Mouse (Mus musculus) limb, embryonic 14.5 days (tissue): Measurements from ENCODE around the gene Tnnc1. TPM values are rescaled to one million over a fixed set of nuclear protein-coding genes. Genes with fewer than 3 reads are reported as not detected.

Experiments used
- ATAC-seq: fragments of 200-750 bp; cut with Nextera tagmentation; 2 replicates; pipeline ENCODE4 v1.8.0; 2017; ENCODE audit warnings: low read depth, moderate number of reproducible peaks, moderate TSS enrichment; ENCODE audit not compliant: low FRiP score
- DNase-seq: peaks from one replicate; pipeline ENCODE4 v3.0.0-alpha.2; 2015; ENCODE audit warnings: low spot score
- H3K27ac ChIP-seq: fragments of 300-500 bp; sonication (generic); replicated peaks from 2 replicates; pipeline ENCODE4 v1.5.1; 2014; ENCODE audit warnings: low read depth, mild to moderate bottlenecking, low read length, moderate library complexity, mixed read lengths
- H3K27me3 ChIP-seq: fragments of 300-500 bp; sonication (generic); 2 replicates; pipeline ENCODE4 v1.6.1; 2014; ENCODE audit warnings: low read length, mixed read lengths; ENCODE audit not compliant: control insufficient read depth, insufficient read depth
- H3K36me3 ChIP-seq: fragments of 300-500 bp; sonication (generic); 2 replicates; pipeline ENCODE4 v1.6.1; 2014; ENCODE audit warnings: mild to moderate bottlenecking, low read length, moderate library complexity, mixed read lengths; ENCODE audit not compliant: control insufficient read depth, insufficient read depth
- H3K4me1 ChIP-seq: fragments of 300-500 bp; sonication (generic); 2 replicates; pipeline ENCODE4 v1.6.1; 2014; ENCODE audit warnings: antibody characterized with exemption, low read length, mixed read lengths; ENCODE audit not compliant: control insufficient read depth, insufficient read depth
- H3K4me2 ChIP-seq: fragments of 300-500 bp; sonication (generic); replicated peaks from 2 replicates; pipeline ENCODE4 v1.6.1; 2014; ENCODE audit warnings: low read depth, mild to moderate bottlenecking, low read length, moderate library complexity; ENCODE audit not compliant: severe bottlenecking
- H3K4me3 ChIP-seq: fragments of 300-500 bp; sonication (generic); replicated peaks from 2 replicates; pipeline ENCODE4 v1.5.1; 2014; ENCODE audit warnings: low read length
- H3K9ac ChIP-seq: fragments of 300-500 bp; sonication (generic); 2 replicates; pipeline ENCODE4 v1.6.1; 2014; ENCODE audit warnings: mild to moderate bottlenecking, low read depth, low read length, moderate library complexity; ENCODE audit not compliant: severe bottlenecking
- H3K9me3 ChIP-seq: fragments of 300-500 bp; sonication (generic); 2 replicates; pipeline ENCODE4 v1.6.1; 2016; ENCODE audit warnings: low read length; ENCODE audit not compliant: control insufficient read depth
- POLR2A ChIP-seq: fragments of 200-500 bp; IDR thresholded peaks from 2 replicates; pipeline ENCODE4 v1.8.0; 2012; ENCODE audit warnings: inconsistent platforms, mild to moderate bottlenecking, moderate library complexity, borderline replicate concordance; ENCODE audit not compliant: insufficient read depth, insufficient read length; ENCODE audit errors: extremely low read depth
- WGBS: fragments of 180-500 bp; shearing (Covaris S2); extraction: QIAGEN DNeasy Blood & Tissue Kit; methylation state at CpG from one replicate; pipeline ENCODE4 v1.1.7; 2014; 5-methylcytosine and 5-hydroxymethylcytosine counted together
- polyA plus RNA-seq, 2 experiments: library from polyadenylated mRNA; depleted of rRNA in 1 of 2; stranded (reverse) in 1 of 2; unstranded in 1 of 2; fragments of >200 nt; fragmentation: Nextera tagmentation in 1 of 2; extraction: Ambion mirVana in 1 of 2; gene quantifications; 2 replicates each; pipeline versions ENCODE4 v1.2.1 to v1.2.3; 2012 to 2014

Gene Tnnc1
- polyA plus RNA-seq, 2 experiments, result 458 to 483 TPM

- Histone ChIP-seq H3K9ac (no peak overlapping the region), H3K4me3 (no peak overlapping the region), H3K9me3 (no peaks in the 10 kb centered on the region), H3K4me1 (no peaks in the 10 kb centered on the region), H3K27me3 (no peaks in the 10 kb centered on the region), H3K36me3 (peaks cover 98% of the 10 kb centered on the region), H3K4me2 (no peak overlapping the region), H3K27ac (no peak overlapping the region)
- TF ChIP-seq POLR2A, result no peak
- ATAC-seq, result no peak
- DNase-seq, result no peak
- WGBS, result 97% methylated on average over 16 of the region's 16 CpGs
These were observed 30.8 kb upstream of the Tnnc1 start for GRCm38 (mm10) chr14:31177287-31177686.

GRCm38 (mm10) chr14:31177715-31178114 lies 30.4 kb upstream of the Tnnc1 start:
- Histone ChIP-seq H3K9me3 (no peaks in the 10 kb centered on the region), H3K4me2 (no peak overlapping the region), H3K36me3 (peaks cover 98% of the 10 kb centered on the region), H3K27me3 (no peaks in the 10 kb centered on the region), H3K9ac (no peak overlapping the region), H3K4me3 (no peak overlapping the region), H3K27ac (no peak overlapping the region), H3K4me1 (no peaks in the 10 kb centered on the region)
- ATAC-seq, result no peak
- no peak for DNase-seq
- 93% methylated on average over 5 of the region's 5 CpGs for WGBS
- no peak for TF ChIP-seq POLR2A

- 91% methylated on average over 12 of the region's 12 CpGs for WGBS
- DNase-seq, result no peak
- no peak for ATAC-seq
These were observed 28.3 kb upstream of the Tnnc1 start for GRCm38 (mm10) chr14:31179677-31180365.

GRCm38 (mm10) chr14:31181512-31181911 lies 26.6 kb upstream of the Tnnc1 start:
- DNase-seq, result no peak

More at GRCm38 (mm10) chr14:31179677-31180365, 28.3 kb upstream of the Tnnc1 start:
- Histone ChIP-seq H3K4me3 (no peak overlapping the region), H3K4me1 (no peaks in the 10 kb centered on the region), H3K9ac (no peak overlapping the region), H3K36me3 (peaks cover 98% of the 10 kb centered on the region), H3K9me3 (no peaks in the 10 kb centered on the region), H3K27me3 (no peaks in the 10 kb centered on the region), H3K4me2 (no peak overlapping the region), H3K27ac (no peak overlapping the region)
- TF ChIP-seq POLR2A, result no peak

GRCm38 (mm10) chr14:31182786-31183290 lies 25.3 kb upstream of the Tnnc1 start:
- Histone ChIP-seq H3K36me3 (peaks cover 98% of the 10 kb centered on the region), H3K9ac (no peak overlapping the region), H3K9me3 (no peaks in the 10 kb centered on the region), H3K4me1 (no peaks in the 10 kb centered on the region), H3K27me3 (no peaks in the 10 kb centered on the region), H3K27ac (no peak overlapping the region), H3K4me3 (no peak overlapping the region), H3K4me2 (no peak overlapping the region)
- WGBS, result 68% methylated on average over 2 of the region's 2 CpGs
- DNase-seq (no peak), ATAC-seq (0 out of 2 replicates have a peak, but pooled peaks have one; percentile 9)
- no peak for TF ChIP-seq POLR2A

More at GRCm38 (mm10) chr14:31181512-31181911, 26.6 kb upstream of the Tnnc1 start:
- TF ChIP-seq POLR2A, result no peak
- ATAC-seq, result no peak
- Histone ChIP-seq H3K27ac (no peak overlapping the region), H3K4me1 (no peaks in the 10 kb centered on the region), H3K4me3 (no peak overlapping the region), H3K4me2 (no peak overlapping the region), H3K9me3 (no peaks in the 10 kb centered on the region), H3K36me3 (peaks cover 98% of the 10 kb centered on the region), H3K27me3 (no peaks in the 10 kb centered on the region), H3K9ac (no peak overlapping the region)
- 86% methylated on average over 4 of the region's 4 CpGs for WGBS
